Mouse (Mus musculus): ENCODE measurements around the gene Olfr1362.

Gene Olfr1362

DNA sequence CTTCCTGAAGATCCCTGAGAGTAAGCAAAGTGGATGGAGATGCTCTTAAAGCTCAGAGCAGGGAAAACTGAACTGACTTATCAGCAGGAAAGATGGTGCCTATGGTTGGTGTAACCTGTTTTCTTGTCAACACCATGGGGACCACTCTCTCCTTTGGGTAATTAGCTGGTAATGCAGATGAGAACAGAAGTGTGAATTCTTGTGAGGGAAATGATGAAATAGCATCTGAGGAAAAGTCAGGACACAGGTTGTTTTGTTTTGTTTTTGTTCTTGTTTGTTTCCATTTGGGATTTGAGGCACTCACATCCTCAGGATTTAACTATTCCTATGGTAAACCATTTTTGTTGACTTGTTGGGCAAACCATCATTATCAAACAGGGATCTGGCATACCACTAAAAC is at the start of gene Olfr1362:
Olfr1362 (minus strand) TSS at position 101 of the 400 bp plus-strand sequence.
- no peak for DNase-seq (ENCODE audit: low spot score in 2 of 2)

DNA sequence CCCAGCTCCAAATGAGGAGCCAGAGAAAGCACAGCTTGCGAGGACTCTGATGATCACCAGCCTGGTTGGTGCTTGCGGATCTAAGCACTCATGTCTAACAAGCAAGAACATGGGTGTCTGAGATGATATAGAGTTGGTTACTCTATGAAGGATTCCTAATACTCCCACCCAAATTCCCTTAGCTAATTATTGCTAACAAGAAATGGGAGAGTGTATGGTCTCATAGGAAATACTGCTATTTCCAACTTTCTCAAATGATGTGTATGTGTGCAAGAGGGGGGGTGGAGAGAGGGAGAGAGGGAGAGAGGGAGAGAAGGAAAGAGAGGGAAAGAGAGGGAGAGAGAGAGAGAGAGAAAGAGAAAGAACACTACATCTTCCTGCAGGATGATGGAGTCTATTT is 49.5 kb upstream of the Olfr1362 start, which contains the start of gene Olfr1361:
Olfr1361 (minus strand) TSS at position 101 of the 400 bp plus-strand sequence.
- no peak for DNase-seq (ENCODE audit: low spot score in 2 of 2)

DNA sequence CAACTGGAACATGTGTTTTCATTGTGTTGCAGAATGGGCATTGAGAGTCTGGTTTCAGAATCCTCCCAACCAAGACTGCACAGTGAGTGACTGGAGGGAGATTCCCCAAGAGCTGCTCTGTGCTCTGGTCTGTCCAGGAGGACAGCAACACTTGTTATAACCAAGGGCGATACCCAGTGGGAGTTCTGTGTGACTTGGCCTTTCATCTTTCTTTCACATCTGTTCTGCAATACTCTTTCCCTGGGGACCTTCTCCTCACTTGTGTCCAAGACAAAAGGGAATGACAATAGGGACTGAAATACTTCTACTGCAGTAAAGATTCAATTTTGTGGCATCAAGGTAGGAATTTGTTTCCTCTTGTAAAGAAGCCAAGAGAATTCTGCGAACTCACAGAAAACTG is 28.6 kb upstream of the Olfr1362 start, which contains the start of gene Olfr11:
Olfr11 (minus strand) TSS at position 101 of the 400 bp plus-strand sequence.
- no peak for DNase-seq (ENCODE audit: low spot score in 2 of 2)

DNA sequence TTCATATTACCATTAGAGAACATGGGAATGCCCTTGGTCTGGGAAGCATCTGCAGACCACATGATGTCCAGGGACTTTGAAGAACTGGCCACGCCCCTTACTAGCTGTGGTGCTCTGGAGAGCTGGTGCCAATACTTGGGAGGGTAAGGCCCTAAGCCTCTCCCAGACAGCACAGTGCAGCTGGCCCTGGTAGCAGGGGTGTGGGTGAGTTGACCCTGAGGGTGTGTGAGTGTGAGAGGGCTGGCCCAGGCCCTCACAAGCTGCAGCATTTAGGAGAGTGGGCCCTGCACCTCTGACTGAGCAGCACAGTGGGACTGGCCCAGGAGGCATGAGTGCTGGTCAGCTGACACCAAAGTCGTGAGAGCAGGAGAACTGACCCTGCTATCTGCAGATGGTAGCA is 22.2 kb downstream of the Olfr1362 start:
- DNase-seq (ENCODE audit: low spot score in 2 of 2) = no peak

DNA sequence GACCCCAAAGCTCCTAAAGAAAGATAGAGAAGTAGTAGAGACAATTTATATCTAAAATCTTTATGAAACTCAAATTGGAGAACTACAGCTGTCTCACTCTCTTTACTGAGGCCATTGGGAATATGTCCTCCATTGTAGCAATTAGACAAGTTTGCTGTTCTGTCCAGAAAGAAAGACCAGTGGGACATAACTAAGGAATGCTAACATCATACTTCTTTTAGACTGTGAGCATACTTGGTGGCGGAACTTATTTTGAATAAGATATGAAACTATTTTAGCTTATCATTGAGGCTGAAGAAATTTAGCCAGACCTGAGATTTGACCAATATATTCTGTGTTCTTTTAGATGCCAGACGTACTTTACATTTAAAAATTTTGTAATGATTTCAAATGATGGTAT is 32.2 kb downstream of the Olfr1362 start, which contains the start of gene Olfr1364:
Olfr1364 (minus strand) TSS at position 101 of the 400 bp plus-strand sequence.
- DNase-seq (ENCODE audit: low spot score in 2 of 2) = no peak
